Mouse (Mus musculus): ENCODE measurements around the gene Socs7. TPM values are rescaled to one million over a fixed set of nuclear protein-coding genes. Genes with fewer than 3 reads are reported as not detected.

Gene Socs7
- polyA plus RNA-seq, 1 experiment from 2014 or later, result 2.4 TPM

DNA sequence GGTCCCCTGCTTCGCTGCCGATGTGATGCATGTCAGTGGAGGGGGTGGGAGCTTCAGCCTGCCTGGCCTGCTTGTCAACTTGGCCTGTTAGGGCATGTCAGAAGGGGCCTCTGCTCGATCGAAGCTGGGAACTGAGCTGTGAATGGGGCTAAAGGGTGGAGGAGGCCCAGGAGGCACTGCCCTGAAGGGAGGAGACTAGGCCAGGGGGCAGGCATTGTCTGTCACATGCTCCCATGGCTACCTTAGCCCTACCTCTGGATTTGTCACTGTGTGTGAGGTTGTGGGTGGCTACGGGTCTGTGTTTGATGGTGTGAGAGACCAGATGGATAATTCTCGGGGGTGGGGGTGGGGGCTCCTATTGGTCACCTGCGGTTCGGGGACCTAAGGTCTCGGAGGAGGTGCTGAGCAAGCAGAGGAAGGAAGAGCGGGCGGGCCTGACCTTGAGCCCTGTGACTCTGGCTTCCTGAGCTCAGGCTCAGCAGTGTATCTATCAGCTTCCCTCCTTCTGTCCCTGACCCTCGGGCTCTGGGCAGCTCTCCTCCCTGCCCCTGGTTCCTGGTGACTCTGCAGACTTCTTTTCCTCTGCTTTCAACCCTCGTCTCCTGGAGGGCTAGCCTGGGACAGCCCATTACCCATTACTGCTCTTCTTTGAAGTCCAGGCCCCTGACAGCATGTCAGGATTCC is 73.6 kb downstream of the Socs7 start:
- no peak for ATAC-seq (replicated peaks; ENCODE audit: insufficient number of reproducible peaks, low FRiP score, low TSS enrichment, low read depth)
- Histone ChIP-seq H3K27ac (replicated peaks; ENCODE audit: low read depth, low read length) (peak overlapping the region; percentile 31; the same call in 1 of the 2 replicates), H3K27me3 (ENCODE audit: control insufficient read depth, insufficient read depth, low read length) (peaks cover 7% of the 10 kb centered on the region; the same call in 1 of the 2 replicates), H3K4me1 (ENCODE audit: control insufficient read depth, insufficient read depth, low read length) (peaks cover 17% of the 10 kb centered on the region), H3K4me2 (ENCODE audit: low read depth, low read length) (no peak overlapping the region), H3K9me3 (replicated peaks; ENCODE audit: control insufficient read depth, low read length) (no peaks in the 10 kb centered on the region), H3K36me3 (replicated peaks; ENCODE audit: control insufficient read depth, insufficient read depth, low read depth, low read length) (no peaks in the 10 kb centered on the region), H3K9ac (replicated peaks; ENCODE audit: low read length) (no peak overlapping the region), H3K4me3 (ENCODE audit: low read depth, low read length) (no peak overlapping the region)
- peak; percentile 33 for DNase-seq (ENCODE audit: low spot score)
- WGBS, result 47% methylated on average over 13 of the region's 13 CpGs

DNA sequence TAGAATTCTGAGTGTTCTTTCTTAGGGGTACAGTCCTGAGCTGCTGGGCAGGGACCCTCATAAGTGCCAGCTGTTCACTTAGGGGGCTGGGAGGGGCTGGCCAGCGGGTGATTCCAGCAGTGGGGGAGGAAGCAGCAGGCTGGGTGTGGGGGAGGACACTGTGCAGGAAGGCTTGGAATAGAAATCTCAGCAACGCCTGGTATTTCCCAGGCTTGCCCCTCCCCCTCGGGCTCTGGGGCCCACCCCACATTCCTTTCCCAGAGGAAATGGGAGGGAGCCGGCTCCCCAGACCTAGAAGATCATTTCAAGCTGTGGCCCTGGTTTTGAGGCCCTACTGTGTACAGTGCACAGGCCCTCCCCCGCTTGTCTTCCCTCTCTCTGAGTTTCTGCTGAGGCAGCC is 75.4 kb downstream of the Socs7 start:
- WGBS, result 9% methylated on average over 5 of the region's 5 CpGs
- H3K9ac ChIP-seq (replicated peaks; ENCODE audit: low read length), result peak overlapping the region; percentile 9; the same call in 1 of the 2 replicates
- H3K4me2 ChIP-seq (ENCODE audit: low read depth, low read length), result peak overlapping the region; percentile 21
- H3K9me3 ChIP-seq (replicated peaks; ENCODE audit: control insufficient read depth, low read length), result no peaks in the 10 kb centered on the region
- H3K4me3 ChIP-seq (ENCODE audit: low read depth, low read length), result no peak overlapping the region
- H3K27ac ChIP-seq (replicated peaks; ENCODE audit: low read depth, low read length), result peak overlapping the region; percentile 52; the same call in 1 of the 2 replicates
- ATAC-seq (replicated peaks; ENCODE audit: insufficient number of reproducible peaks, low FRiP score, low TSS enrichment, low read depth) (no peak), DNase-seq (ENCODE audit: low spot score) (peak; percentile 79)
- peaks cover 7% of the 10 kb centered on the region; the same call in 1 of the 2 replicates for H3K27me3 ChIP-seq (ENCODE audit: control insufficient read depth, insufficient read depth, low read length)
- H3K4me1 ChIP-seq (ENCODE audit: control insufficient read depth, insufficient read depth, low read length), result peaks cover 27% of the 10 kb centered on the region
- H3K36me3 ChIP-seq (replicated peaks; ENCODE audit: control insufficient read depth, insufficient read depth, low read depth, low read length), result no peaks in the 10 kb centered on the region

- no peak for DNase-seq (ENCODE audit: low spot score)
- Histone ChIP-seq H3K9me3 (replicated peaks; ENCODE audit: control insufficient read depth, low read length) (no peaks in the 10 kb centered on the region), H3K9ac (replicated peaks; ENCODE audit: low read length) (0 out of 2 replicates have a peak overlapping the region, but pooled peaks have one; percentile 19), H3K36me3 (replicated peaks; ENCODE audit: control insufficient read depth, insufficient read depth, low read depth, low read length) (no peaks in the 10 kb centered on the region), H3K4me3 (ENCODE audit: low read depth, low read length) (no peak overlapping the region), H3K27me3 (ENCODE audit: control insufficient read depth, insufficient read depth, low read length) (peaks cover 7% of the 10 kb centered on the region; the same call in 1 of the 2 replicates), H3K4me1 (ENCODE audit: control insufficient read depth, insufficient read depth, low read length) (peaks cover 27% of the 10 kb centered on the region), H3K27ac (replicated peaks; ENCODE audit: low read depth, low read length) (no peak overlapping the region), H3K4me2 (ENCODE audit: low read depth, low read length) (no peak overlapping the region)
- 30% methylated on average over 9 of the region's 9 CpGs for WGBS
- no peak for ATAC-seq (replicated peaks; ENCODE audit: insufficient number of reproducible peaks, low FRiP score, low TSS enrichment, low read depth)
Measured at GRCm38 (mm10) chr11:97438868-97439267, 76.5 kb downstream of the Socs7 start.

DNA sequence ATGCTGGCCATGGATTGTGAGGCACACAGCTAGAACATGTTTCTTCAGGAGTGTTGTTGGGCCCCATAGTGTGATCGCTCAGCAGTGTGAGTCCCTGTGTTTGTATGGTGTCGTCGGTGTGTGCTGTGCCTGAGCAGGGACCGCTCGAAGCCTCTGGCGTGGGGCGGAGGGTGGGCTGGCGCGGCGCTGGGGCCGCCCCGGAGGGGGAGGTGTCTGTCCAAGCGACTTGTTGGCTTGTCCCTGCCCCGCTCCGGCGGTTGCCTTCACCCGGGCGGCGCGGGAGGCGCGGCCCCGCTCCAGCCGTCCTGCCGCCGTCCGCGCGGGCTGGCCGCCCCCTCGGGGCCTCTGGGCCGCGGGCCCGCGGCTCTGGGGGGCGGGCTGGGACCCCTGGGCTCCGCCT is 77.6 kb downstream of the Socs7 start:
- DNase-seq (ENCODE audit: low spot score) (peak; percentile 60), ATAC-seq (replicated peaks; ENCODE audit: insufficient number of reproducible peaks, low FRiP score, low TSS enrichment, low read depth) (no peak)
- Histone ChIP-seq H3K4me2 (ENCODE audit: low read depth, low read length) (peak overlapping the region; percentile 85), H3K4me1 (ENCODE audit: control insufficient read depth, insufficient read depth, low read length) (peaks cover 27% of the 10 kb centered on the region), H3K27me3 (ENCODE audit: control insufficient read depth, insufficient read depth, low read length) (peaks cover 7% of the 10 kb centered on the region; the same call in 1 of the 2 replicates), H3K27ac (replicated peaks; ENCODE audit: low read depth, low read length) (peak overlapping the region; percentile 56; the same call in 1 of the 2 replicates), H3K36me3 (replicated peaks; ENCODE audit: control insufficient read depth, insufficient read depth, low read depth, low read length) (peaks cover 2% of the 10 kb centered on the region), H3K9ac (replicated peaks; ENCODE audit: low read length) (peak overlapping the region; percentile 74), H3K4me3 (ENCODE audit: low read depth, low read length) (peak overlapping the region; percentile 56), H3K9me3 (replicated peaks; ENCODE audit: control insufficient read depth, low read length) (no peaks in the 10 kb centered on the region)
- WGBS, result 4% methylated on average over 17 of the region's 37 CpGs

DNA sequence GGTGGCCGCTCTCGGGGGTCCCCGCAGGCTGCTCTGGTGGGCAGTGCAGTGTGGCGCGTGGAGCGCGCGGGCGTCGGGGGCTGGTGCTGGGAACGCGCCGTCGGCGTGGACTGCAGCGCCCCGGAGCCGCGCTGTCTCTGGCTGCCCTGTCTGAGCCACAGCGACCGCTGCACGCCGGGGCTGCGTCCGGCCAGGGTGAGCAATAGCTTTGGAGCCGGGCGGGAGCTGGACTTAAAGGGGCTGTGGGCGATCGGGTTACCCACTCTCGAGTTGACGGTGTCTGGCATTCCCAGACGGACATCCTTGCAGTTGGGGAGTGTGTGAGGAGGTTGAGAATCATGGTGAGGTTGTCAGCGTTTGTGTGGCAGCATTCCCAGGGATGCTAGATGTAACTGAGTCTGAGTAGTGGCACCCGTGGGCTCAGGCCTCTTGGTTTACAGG is 78.1 kb downstream of the Socs7 start:
- H3K9ac ChIP-seq (replicated peaks; ENCODE audit: low read length), result peak overlapping the region; percentile 74
- H3K9me3 ChIP-seq (replicated peaks; ENCODE audit: control insufficient read depth, low read length), result no peaks in the 10 kb centered on the region
- H3K27me3 ChIP-seq (ENCODE audit: control insufficient read depth, insufficient read depth, low read length), result peaks cover 7% of the 10 kb centered on the region; the same call in 1 of the 2 replicates
- WGBS, result 2% methylated on average over 34 of the region's 34 CpGs
- DNase-seq (ENCODE audit: low spot score) (peak; percentile 60), ATAC-seq (replicated peaks; ENCODE audit: insufficient number of reproducible peaks, low FRiP score, low TSS enrichment, low read depth) (no peak)
- H3K4me2 ChIP-seq (ENCODE audit: low read depth, low read length), result peak overlapping the region; percentile 85
- peak overlapping the region; percentile 56; the same call in 1 of the 2 replicates for H3K27ac ChIP-seq (replicated peaks; ENCODE audit: low read depth, low read length)
- H3K36me3 ChIP-seq (replicated peaks; ENCODE audit: control insufficient read depth, insufficient read depth, low read depth, low read length), result peaks cover 2% of the 10 kb centered on the region
- peak overlapping the region; percentile 56 for H3K4me3 ChIP-seq (ENCODE audit: low read depth, low read length)
- H3K4me1 ChIP-seq (ENCODE audit: control insufficient read depth, insufficient read depth, low read length), result peaks cover 27% of the 10 kb centered on the region

GRCm38 (mm10) chr11:97441036-97441657 is 78.8 kb downstream of the Socs7 start:
- Histone ChIP-seq H3K27ac (replicated peaks; ENCODE audit: low read depth, low read length) (no peak overlapping the region), H3K36me3 (replicated peaks; ENCODE audit: control insufficient read depth, insufficient read depth, low read depth, low read length) (peaks cover 2% of the 10 kb centered on the region), H3K9me3 (replicated peaks; ENCODE audit: control insufficient read depth, low read length) (no peaks in the 10 kb centered on the region), H3K4me1 (ENCODE audit: control insufficient read depth, insufficient read depth, low read length) (peaks cover 27% of the 10 kb centered on the region), H3K4me3 (ENCODE audit: low read depth, low read length) (peak overlapping the region; percentile 56), H3K4me2 (ENCODE audit: low read depth, low read length) (peak overlapping the region; percentile 85), H3K9ac (replicated peaks; ENCODE audit: low read length) (peak overlapping the region; percentile 9; the same call in 1 of the 2 replicates), H3K27me3 (ENCODE audit: control insufficient read depth, insufficient read depth, low read length) (peaks cover 7% of the 10 kb centered on the region; the same call in 1 of the 2 replicates)
- 57% methylated on average over 15 of the region's 15 CpGs for WGBS
- ATAC-seq (replicated peaks; ENCODE audit: insufficient number of reproducible peaks, low FRiP score, low TSS enrichment, low read depth) (no peak), DNase-seq (ENCODE audit: low spot score) (no peak)

DNA sequence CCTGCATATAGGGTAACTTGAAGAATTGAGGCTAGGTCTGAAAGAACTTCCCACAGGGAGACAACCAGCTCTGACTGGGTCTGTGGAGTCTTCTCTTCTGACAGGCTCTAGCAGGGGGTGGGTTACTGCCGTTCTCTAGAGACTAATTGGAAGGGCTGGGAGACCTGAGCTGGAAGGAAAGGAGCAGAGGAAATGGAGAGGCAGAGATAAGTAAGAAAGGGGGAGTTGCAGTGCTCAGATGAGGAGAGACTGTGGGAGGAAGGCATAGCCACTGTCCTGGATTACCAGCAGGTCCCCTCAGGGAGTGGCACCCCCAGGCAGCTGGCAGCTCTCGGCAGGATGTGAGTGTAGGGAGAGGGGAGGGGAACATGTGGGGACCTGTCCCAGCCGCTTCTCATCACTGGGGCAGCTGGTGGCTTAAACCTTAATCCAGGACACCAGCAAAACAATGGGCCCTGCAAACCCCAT is 79.3 kb downstream of the Socs7 start:
- H3K4me3 ChIP-seq (ENCODE audit: low read depth, low read length), result peak overlapping the region; percentile 10; the same call in 1 of the 2 replicates

More for the DNA sequence above, 79.3 kb downstream of the Socs7 start:
- Histone ChIP-seq H3K9me3 (replicated peaks; ENCODE audit: control insufficient read depth, low read length) (no peaks in the 10 kb centered on the region), H3K4me2 (ENCODE audit: low read depth, low read length) (peak overlapping the region; percentile 85), H3K36me3 (replicated peaks; ENCODE audit: control insufficient read depth, insufficient read depth, low read depth, low read length) (peaks cover 2% of the 10 kb centered on the region), H3K9ac (replicated peaks; ENCODE audit: low read length) (peak overlapping the region; percentile 28; the same call in 1 of the 2 replicates), H3K27me3 (ENCODE audit: control insufficient read depth, insufficient read depth, low read length) (peaks cover 7% of the 10 kb centered on the region; the same call in 1 of the 2 replicates), H3K27ac (replicated peaks; ENCODE audit: low read depth, low read length) (no peak overlapping the region), H3K4me1 (ENCODE audit: control insufficient read depth, insufficient read depth, low read length) (peaks cover 27% of the 10 kb centered on the region)
- no peak for ATAC-seq (replicated peaks; ENCODE audit: insufficient number of reproducible peaks, low FRiP score, low TSS enrichment, low read depth)
- 8% methylated on average over 3 of the region's 3 CpGs for WGBS
- peak; percentile 33 for DNase-seq (ENCODE audit: low spot score)
